Mouse (Mus musculus) cerebellum, postnatal 14 days (tissue): Measurements from ENCODE around the gene Ttll9.

Experiments used
- DNase-seq, 2 experiments: peaks; one replicate each; pipeline ENCODE4 v3.0.0; 2021; ENCODE audit warnings: mixed read lengths in 2 of 2

The Ttll9 gene

GRCm38 (mm10) chr2:153014758-153015593 is 52.7 kb downstream of the Ttll9 start, which contains the start of gene Pdrg1:
TSS of gene Pdrg1 (minus strand) at chr2:153015427.
- peak; percentile 99 for DNase-seq

DNA sequence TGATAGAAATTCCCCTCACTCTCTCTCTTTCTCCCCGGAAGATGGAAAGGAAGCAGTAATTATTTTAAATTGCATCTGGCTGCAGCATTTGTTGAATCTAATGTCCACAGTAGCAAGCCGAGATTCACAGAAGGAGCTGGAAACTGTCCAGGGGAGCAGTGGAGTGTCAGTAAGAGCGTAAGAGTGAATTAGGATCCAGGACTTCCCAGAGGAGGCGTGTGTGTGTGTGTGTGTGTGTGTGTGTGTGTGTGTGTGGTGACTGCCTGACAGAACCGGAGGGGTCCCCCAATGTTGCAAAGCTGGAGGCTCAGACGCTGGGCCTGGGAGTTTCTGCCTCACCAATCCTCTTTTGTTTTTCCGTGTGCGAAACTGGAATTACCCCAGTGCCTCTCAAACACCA is 53.5 kb downstream of the Ttll9 start:
- peak; percentile 86 to 88 for DNase-seq

- peak in 1 of 2 experiments; percentile 12 for DNase-seq
Observed at GRCm38 (mm10) chr2:153016786-153017185, 54.5 kb downstream of the Ttll9 start.

GRCm38 (mm10) chr2:153019355-153019754 is 57.1 kb downstream of the Ttll9 start:
- peak in 1 of 2 experiments; percentile 34 for DNase-seq

DNA sequence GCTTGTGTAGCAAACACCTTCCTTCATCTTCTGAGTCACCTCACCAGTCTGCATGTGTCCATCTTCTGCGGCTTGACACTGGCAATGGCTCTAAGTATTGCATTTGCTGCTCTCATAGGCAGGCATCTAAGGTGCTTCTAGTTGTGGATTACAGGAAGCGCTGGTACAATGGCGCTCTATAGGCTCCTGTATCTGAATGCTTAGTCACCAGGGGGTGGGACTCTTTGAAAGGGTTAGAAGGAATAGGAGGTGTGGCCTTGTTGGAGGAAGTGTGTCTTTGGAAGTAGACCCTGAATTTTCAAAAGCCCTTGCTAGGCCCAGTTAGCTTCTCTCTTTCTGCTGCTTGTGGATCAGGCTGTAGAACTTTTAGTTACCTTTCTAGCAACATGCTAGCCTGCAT is 58.9 kb downstream of the Ttll9 start:
- DNase-seq: peak in 1 of 2 experiments; percentile 4

DNA sequence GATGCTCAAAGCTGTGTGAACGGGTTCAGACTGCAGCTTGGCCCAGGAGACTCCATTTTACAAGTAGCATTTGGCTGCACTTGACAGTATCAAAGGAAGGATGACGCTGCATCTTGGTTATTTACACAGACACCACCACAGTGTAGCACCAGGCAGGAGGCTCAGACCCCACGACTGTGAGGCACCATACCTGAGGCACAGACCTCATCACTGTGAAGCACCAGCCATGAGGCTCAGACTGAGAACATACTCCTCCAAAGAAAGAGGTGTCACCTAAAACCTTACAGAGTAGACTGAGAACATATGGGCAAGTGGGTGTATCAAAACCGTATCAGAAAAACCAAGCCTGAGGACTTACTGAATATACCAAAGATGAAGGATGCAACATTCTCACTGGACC is 60.6 kb downstream of the Ttll9 start:
- DNase-seq: peak in 1 of 2 experiments; percentile 12

DNA sequence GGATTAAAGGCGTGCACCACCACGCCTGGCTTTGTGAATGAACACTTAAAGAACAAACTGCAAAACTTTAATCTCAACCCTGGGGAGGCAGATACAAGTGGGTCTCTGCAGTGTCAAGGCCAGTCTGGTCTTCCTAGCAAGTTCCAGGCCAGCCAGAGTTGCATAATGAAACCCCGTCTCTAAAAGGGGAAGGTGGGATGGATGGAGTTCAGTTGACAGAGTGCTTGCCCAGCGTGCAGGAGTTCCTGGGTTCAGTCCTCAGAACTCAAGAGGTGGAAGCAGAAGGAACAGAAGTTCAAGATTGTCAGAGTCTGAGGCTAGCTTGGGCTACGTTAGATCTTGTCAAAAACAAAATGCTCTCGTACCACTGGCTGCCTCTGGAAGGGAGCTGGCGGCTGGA is 63.8 kb downstream of the Ttll9 start:
- peak in 1 of 2 experiments; percentile 6 for DNase-seq

DNA sequence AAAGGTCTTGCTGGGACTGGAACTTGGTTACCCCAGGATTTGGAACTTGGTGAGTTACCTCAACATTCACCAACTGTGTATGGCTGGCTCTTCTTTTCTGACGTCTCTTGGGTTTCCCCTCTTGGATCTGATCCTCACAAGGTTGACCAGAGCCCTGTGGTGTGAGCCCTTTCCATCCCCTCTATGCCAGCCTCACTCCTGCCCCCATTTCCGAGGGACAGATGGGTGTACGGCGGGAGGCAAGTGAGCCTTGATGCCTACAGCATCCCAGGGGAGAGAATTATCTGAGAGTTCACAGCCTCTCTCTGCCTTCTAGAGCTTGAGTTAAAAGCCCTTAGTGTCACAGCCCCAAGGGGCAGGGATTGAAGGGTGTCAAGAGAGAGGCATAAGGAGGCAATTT is 65.2 kb downstream of the Ttll9 start:
- DNase-seq: peak in 1 of 2 experiments; percentile 70

GRCm38 (mm10) chr2:153030422-153030821 is 68.1 kb downstream of the Ttll9 start:
- DNase-seq: peak in 1 of 2 experiments; percentile 57

GRCm38 (mm10) chr2:153031126-153032082 is 69.1 kb downstream of the Ttll9 start, which contains the start of gene Xkr7:
TSS of gene Xkr7 (plus strand) at chr2:153031852.
- peak; percentile 79 to 84 for DNase-seq

DNA sequence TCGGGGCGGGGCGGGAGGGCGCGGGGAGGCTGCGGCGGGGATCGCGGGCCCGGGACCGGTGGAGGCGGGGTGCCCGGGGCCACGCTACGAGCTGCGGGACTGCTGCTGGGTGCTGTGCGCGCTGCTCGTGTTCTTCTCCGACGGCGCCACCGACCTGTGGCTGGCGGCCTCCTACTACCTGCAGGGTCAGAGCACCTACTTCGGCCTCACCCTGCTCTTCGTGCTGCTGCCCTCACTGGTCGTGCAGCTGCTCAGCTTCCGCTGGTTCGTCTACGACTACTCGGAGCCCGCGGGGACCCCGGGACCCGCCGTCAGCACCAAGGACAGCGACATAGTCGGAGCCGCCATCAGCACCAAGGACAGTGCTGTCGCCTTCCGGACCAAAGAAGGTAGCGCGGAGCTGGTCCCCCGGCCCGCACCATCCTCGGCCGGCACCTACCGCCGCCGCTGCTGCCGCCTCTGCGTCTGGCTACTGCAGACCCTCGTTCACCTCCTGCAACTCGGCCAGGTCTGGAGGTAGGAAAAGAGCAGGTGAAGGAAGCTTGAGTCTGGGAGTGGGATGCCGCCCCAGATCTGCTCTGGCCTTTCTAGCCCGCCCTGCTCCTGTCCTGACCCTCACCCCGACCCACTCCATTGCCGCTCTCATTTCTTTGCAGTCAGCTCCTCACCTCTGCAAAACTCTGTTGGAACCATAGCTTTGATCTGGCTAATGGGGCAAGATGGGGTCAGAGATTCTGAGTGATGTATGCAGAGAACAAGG is 70.0 kb downstream of the Ttll9 start:
- peak; percentile 64 to 69 for DNase-seq

DNA sequence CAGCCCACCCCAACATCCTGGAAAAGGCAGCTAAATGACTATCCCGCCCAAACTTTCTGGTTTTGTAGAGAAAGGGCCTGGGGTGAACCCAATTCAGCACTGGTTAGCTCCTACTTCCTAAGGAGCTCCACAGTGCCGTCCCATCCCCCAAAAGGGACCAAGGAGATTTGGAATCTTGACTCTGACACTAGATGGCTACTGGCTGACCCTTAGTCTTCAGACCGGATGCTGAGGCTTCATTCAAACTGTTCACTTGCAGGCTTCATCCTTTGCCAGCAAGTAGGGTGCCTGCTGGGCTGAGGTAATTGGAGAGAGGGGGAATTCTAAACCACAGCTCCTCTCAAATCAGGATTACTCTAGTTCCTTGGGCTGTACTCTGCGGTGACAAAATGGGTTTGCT is 70.7 kb downstream of the Ttll9 start:
- DNase-seq: peak; percentile 61 to 66

- peak; percentile 67 to 81 for DNase-seq
Observed at GRCm38 (mm10) chr2:153033545-153034230, 71.4 kb downstream of the Ttll9 start.

DNA sequence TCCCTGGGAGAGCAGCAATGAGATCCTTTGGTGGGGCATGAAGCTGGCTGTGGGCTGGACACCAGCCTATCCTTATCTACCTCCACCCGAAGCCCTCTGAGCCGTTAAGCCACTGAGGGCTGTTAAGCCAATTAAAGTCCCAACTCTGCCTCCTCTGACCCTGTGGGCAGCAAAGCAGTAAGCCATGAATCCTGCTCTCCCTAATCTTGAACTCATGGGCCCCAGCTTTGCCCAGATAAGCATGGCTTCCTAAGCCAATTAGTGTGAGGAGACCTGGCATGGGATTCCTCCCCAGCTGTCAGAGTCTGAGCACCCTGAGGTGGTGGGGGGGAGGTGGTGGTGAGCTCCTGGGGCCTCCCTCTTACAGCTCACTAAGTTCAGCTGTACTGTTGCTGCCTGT is 74.4 kb downstream of the Ttll9 start:
- DNase-seq: no peak

DNA sequence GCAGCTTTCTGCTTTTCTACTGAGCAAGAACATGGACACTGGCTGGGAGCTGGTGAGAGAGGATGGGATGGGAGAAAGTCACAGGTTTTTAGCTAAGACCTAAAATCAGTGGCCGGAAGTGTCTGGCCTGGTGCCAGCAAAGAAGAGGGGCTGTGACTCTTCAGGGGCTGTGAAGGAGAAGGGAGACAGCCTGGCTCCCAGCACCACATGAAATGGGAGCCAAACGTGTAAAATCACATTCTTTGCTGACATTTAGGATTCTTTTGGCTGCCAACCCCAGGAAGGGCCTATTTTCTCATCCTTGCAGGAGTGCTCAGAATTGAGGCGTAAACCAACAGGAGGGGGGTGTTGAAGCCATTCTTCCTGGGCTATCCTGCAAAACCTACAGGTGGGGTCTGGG is 81.6 kb downstream of the Ttll9 start:
- DNase-seq: peak; percentile 59 to 68

DNA sequence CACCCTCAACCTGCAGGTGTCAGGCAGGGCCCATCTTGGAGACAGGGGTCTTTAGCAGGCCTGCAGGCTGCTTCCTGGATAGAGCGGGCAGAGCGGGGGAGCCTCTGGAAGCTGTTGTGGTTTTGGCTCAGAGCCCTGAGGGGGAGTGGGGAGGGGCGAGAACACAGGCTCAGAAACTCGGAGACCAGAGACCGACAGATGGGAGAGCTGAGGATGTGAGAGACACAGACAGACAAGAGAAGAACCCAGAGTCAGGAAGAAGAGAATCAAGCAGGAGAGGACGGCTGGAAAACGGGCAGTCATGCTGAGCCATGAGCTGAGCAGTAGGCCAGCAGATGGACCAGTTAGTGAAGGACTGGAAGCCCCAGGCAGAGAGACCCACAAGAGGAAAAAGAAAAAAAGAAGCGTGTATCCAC is 83.6 kb downstream of the Ttll9 start:
- peak; percentile 75 to 77 for DNase-seq

DNA sequence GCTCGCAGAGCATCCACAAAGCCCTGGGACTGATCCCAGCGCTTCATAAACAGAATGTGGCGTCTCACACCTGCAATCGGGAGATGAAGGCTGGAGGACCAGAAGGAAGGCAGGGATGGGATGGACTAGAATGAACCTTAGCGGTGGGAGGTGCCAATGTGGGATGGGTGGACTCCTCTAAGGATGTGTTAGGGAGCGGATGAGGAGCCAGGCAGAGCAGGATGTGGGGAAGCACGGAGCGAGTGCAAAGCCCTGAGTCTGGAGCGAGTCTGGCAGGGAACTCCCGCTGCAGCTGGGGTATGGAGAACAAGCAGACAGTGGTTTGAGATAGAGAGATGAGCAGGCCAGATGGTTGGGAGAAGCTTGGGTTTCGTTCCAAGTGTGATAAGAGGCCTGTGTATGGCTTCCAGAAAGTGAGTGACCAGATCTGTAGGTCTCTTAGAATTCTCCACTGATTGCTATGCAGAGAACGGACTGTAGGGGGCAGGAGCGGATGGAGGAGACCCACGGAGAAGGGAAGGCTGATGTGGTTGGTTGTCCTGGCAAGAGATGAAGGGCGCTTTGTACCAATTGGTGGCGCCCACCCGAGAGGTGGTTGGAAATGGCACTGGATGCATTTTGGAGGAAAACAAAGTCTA is 85.7 kb downstream of the Ttll9 start:
- peak; percentile 89 to 96 for DNase-seq

DNA sequence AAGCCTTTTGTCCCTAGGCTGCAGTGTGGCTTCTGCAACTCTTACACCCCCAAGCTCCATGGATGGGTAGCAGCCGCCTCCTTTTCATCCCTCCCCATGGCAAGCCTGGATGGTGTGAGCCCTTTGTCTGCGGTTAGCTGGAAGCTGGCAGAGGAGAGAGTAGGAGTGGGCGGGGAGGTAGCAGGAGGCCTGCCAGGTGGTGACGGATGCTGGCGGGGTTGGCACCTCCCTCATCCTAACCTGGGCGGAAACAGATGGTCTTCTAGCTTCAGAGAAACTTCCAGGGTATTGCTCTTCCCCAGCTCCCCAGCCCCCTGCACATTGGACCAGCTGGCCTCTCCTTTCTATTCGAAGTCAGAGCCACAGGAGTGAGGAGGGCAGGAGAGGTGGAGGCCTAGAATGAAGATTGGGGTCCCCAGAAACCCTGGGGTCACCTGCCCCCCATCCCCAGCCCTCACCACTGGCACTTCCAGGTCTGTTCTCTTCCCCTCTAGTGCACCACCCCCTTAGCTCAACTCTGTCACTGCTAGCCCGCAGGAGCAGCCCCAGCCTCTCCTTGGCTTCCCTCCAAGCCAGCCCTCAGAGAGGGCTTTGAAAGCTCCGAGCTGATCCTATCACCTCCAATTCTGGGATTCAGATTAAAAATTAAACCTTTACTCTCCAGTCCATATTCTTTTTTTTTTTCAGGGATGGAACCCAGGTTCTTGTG is 87.2 kb downstream of the Ttll9 start:
- DNase-seq: peak; percentile 96 to 98

- DNase-seq: peak in 1 of 2 experiments; percentile 52
Observed at GRCm38 (mm10) chr2:153049997-153050358, 87.7 kb downstream of the Ttll9 start.

DNA sequence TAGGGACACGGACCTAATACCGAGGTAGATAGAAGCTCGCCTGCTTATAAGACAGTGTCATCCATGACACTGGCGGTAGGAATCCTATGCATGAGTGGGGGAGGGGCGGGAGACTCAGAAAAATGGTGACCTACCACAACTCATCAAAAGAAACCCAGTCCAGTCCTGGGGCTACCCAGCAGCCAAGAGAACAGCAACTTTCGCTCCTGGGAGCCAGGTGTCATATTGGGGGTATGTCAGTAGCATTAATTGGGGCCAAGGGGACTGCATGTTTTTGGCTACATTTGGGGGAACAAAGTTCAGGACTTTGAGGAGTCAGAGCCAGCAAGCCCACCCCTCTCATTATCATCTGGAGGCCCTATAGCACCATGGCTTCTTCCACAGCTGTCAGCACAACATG is 88.8 kb downstream of the Ttll9 start:
- peak in 1 of 2 experiments; percentile 41 for DNase-seq

DNA sequence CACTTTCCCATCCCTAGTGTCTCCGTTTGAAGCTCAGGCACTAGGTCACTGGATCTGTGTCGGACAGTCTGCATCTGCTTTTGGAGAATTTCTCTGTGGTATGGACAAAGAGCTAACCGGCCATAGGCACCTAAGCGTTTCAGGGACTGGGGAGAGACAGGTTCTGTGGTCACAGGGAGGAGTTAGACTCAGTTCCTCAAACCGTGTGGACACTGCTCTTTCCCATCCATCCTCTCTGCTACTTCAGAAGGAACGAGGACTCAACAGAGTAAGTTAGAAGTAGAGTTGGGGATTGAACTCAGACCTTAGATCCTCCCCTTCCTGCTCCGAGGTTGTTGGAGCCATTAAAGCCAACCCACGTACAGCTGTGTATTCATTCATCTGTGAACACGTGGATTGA is 89.3 kb downstream of the Ttll9 start:
- DNase-seq: no peak
